Mouse (Mus musculus) neural tube, postnatal 0 days (tissue): ENCODE measurements around the gene Tlr3. TPM values are rescaled to one million over a fixed set of nuclear protein-coding genes. Genes with fewer than 3 reads are reported as not detected.

Experiments used
- polyA plus RNA-seq: library from polyadenylated mRNA; unstranded; fragments of >200 nt; fragmentation: Nextera tagmentation; extraction: Ambion mirVana; gene quantifications from 2 replicates; pipeline ENCODE4 v1.2.1, GENCODE M21; 2015

Gene Tlr3
- 2.5 and 2.9 TPM in 2 replicates for polyA plus RNA-seq

GRCm38 (mm10) chr8:45410882-45411281 lies at the start of gene Tlr3:
TSS of gene Tlr3 (minus strand) at chr8:45411080.

GRCm38 (mm10) chr8:45381963-45382347 lies 28.9 kb downstream of the Tlr3 start, which contains the start of gene Fam149a:
TSS of gene Fam149a (minus strand) at chr8:45382291.

Other genes starting within 250 kb of the Tlr3 start
- gene F11, start 149.0 kb downstream of the Tlr3 start, polyA plus RNA-seq, result not detected in 2 replicates
- 0.09 TPM in 1 of 2 replicates, not detected in the other for gene Klkb1, start 116.2 kb downstream of the Tlr3 start, polyA plus RNA-seq
- gene Gm45753, start 102.6 kb downstream of the Tlr3 start, polyA plus RNA-seq, result not detected in 2 replicates
- gene Cyp4v3, start 77.9 kb downstream of the Tlr3 start, polyA plus RNA-seq, result 2.8 and 2.9 TPM in 2 replicates
- gene Fam149a, start 28.8 kb downstream of the Tlr3 start, polyA plus RNA-seq, result 23.3 and 23.5 TPM in 2 replicates
- 33.7 and 35.0 TPM in 2 replicates for gene Sorbs2, start 96.7 kb upstream of the Tlr3 start, polyA plus RNA-seq